Mouse (Mus musculus) embryo, embryonic 11.5 days (tissue): Measurements from ENCODE around the gene Rassf8.

Experiments used
- DNase-seq: peaks from one replicate; pipeline ENCODE4 v3.0.0-alpha.2; 2012; ENCODE audit warnings: low read depth, low spot score

The Rassf8 gene

GRCm38 (mm10) chr6:145747671-145748640 is 1.4 kb downstream of the Rassf8 start:
- no peak for DNase-seq

GRCm38 (mm10) chr6:145750394-145750793 is 3.8 kb downstream of the Rassf8 start:
- DNase-seq: no peak

- no peak for DNase-seq
Measured at GRCm38 (mm10) chr6:145753296-145753695, 6.7 kb downstream of the Rassf8 start.

- DNase-seq: no peak
Measured at GRCm38 (mm10) chr6:145754416-145754815, 7.9 kb downstream of the Rassf8 start.

GRCm38 (mm10) chr6:145755942-145756639 is 9.5 kb downstream of the Rassf8 start:
- DNase-seq: no peak

- no peak for DNase-seq
Measured at GRCm38 (mm10) chr6:145756640-145757005, 10.1 kb downstream of the Rassf8 start.

- DNase-seq: no peak
Measured at GRCm38 (mm10) chr6:145757346-145757745, 10.8 kb downstream of the Rassf8 start.

- DNase-seq: no peak
Measured at GRCm38 (mm10) chr6:145758685-145759084, 12.1 kb downstream of the Rassf8 start.

GRCm38 (mm10) chr6:145759432-145759831 is 12.9 kb downstream of the Rassf8 start:
- DNase-seq: no peak

GRCm38 (mm10) chr6:145760246-145761016 is 13.9 kb downstream of the Rassf8 start:
- no peak for DNase-seq

- no peak for DNase-seq
Measured at GRCm38 (mm10) chr6:145761151-145761935, 14.8 kb downstream of the Rassf8 start.

GRCm38 (mm10) chr6:145762016-145762415 is 15.5 kb downstream of the Rassf8 start:
- no peak for DNase-seq

- no peak for DNase-seq
Measured at GRCm38 (mm10) chr6:145763051-145763450, 16.5 kb downstream of the Rassf8 start.

GRCm38 (mm10) chr6:145765011-145765410 is 18.5 kb downstream of the Rassf8 start:
- DNase-seq: no peak

GRCm38 (mm10) chr6:145766971-145767370 is 20.4 kb downstream of the Rassf8 start:
- DNase-seq: no peak

- DNase-seq: no peak
Measured at GRCm38 (mm10) chr6:145767637-145768036, 21.1 kb downstream of the Rassf8 start.

- no peak for DNase-seq
Measured at GRCm38 (mm10) chr6:145768671-145769292, 22.2 kb downstream of the Rassf8 start.

- no peak for DNase-seq
Measured at GRCm38 (mm10) chr6:145769855-145770254, 23.3 kb downstream of the Rassf8 start.

- DNase-seq: no peak
Measured at GRCm38 (mm10) chr6:145770272-145771000, 23.9 kb downstream of the Rassf8 start.

GRCm38 (mm10) chr6:145774436-145774835 is 27.9 kb downstream of the Rassf8 start:
- no peak for DNase-seq
